Mouse (Mus musculus): ENCODE measurements around the gene Tuba3b.

The Tuba3b gene

GRCm38 (mm10) chr6:145615666-145616210 is at the start of gene Tuba3b:
Gene Tuba3b, plus strand, starts transcription at chr6:145615757.
- DNase-seq (ENCODE audit: low spot score in 2 of 2) = no peak

GRCm38 (mm10) chr6:145567296-145567695 is 48.3 kb upstream of the Tuba3b start:
- no peak for DNase-seq (ENCODE audit: low spot score in 2 of 2)

- DNase-seq (ENCODE audit: low spot score in 2 of 2) = no peak
Measured at GRCm38 (mm10) chr6:145567832-145568231, 47.7 kb upstream of the Tuba3b start.

- no peak for DNase-seq (ENCODE audit: low spot score in 2 of 2)
Measured at GRCm38 (mm10) chr6:145568701-145569100, 46.9 kb upstream of the Tuba3b start.

GRCm38 (mm10) chr6:145573250-145574013 is 42.1 kb upstream of the Tuba3b start:
- DNase-seq (ENCODE audit: low spot score in 2 of 2) = peak in 1 of 2 experiments; percentile 17

GRCm38 (mm10) chr6:145576762-145577161 is 38.8 kb upstream of the Tuba3b start:
- no peak for DNase-seq (ENCODE audit: low spot score in 2 of 2)

- no peak for DNase-seq (ENCODE audit: low spot score in 2 of 2)
Measured at GRCm38 (mm10) chr6:145578457-145579185, 36.9 kb upstream of the Tuba3b start.

- no peak for DNase-seq (ENCODE audit: low spot score in 2 of 2)
Measured at GRCm38 (mm10) chr6:145579761-145580160, 35.8 kb upstream of the Tuba3b start.

- no peak for DNase-seq (ENCODE audit: low spot score in 2 of 2)
Measured at GRCm38 (mm10) chr6:145581366-145582170, 34.0 kb upstream of the Tuba3b start.

- DNase-seq (ENCODE audit: low spot score in 2 of 2) = no peak
Measured at GRCm38 (mm10) chr6:145585052-145585973, 30.2 kb upstream of the Tuba3b start.

- no peak for DNase-seq (ENCODE audit: low spot score in 2 of 2)
Measured at GRCm38 (mm10) chr6:145590501-145591293, 24.9 kb upstream of the Tuba3b start.

GRCm38 (mm10) chr6:145591578-145591977 is 24.0 kb upstream of the Tuba3b start:
- no peak for DNase-seq (ENCODE audit: low spot score in 2 of 2)

GRCm38 (mm10) chr6:145592036-145592435 is 23.5 kb upstream of the Tuba3b start:
- no peak for DNase-seq (ENCODE audit: low spot score in 2 of 2)

GRCm38 (mm10) chr6:145592531-145592998 is 23.0 kb upstream of the Tuba3b start:
- no peak for DNase-seq (ENCODE audit: low spot score in 2 of 2)

- DNase-seq (ENCODE audit: low spot score in 2 of 2) = no peak
Measured at GRCm38 (mm10) chr6:145593991-145594390, 21.6 kb upstream of the Tuba3b start.

- DNase-seq (ENCODE audit: low spot score in 2 of 2) = no peak
Measured at GRCm38 (mm10) chr6:145595905-145596304, 19.7 kb upstream of the Tuba3b start.

- peak; percentile 50 to 56 for DNase-seq (ENCODE audit: low spot score in 2 of 2)
Measured at GRCm38 (mm10) chr6:145598794-145599555, 16.6 kb upstream of the Tuba3b start.

GRCm38 (mm10) chr6:145604126-145604525 is 11.4 kb upstream of the Tuba3b start:
- no peak for DNase-seq (ENCODE audit: low spot score in 2 of 2)

- no peak for DNase-seq (ENCODE audit: low spot score in 2 of 2)
Measured at GRCm38 (mm10) chr6:145604648-145605047, 10.9 kb upstream of the Tuba3b start.

Data from spleen, postnatal 36 days (tissue).